Mouse (Mus musculus) neural tube, embryonic 11.5 days (tissue): ENCODE measurements around the gene Scgb1c1. TPM values are rescaled to one million over a fixed set of nuclear protein-coding genes. Genes with fewer than 3 reads are reported as not detected.

ENCODE experiments used
- ATAC-seq: fragments of 200-750 bp; cut with Nextera tagmentation; 2 replicates; pipeline ENCODE4 v1.8.0; 2017; ENCODE audit warnings: moderate number of reproducible peaks, mild to moderate bottlenecking, moderate TSS enrichment, moderate library complexity; ENCODE audit not compliant: insufficient read depth, low FRiP score, low TSS enrichment
- DNase-seq: peaks from one replicate; pipeline ENCODE4 v3.0.0-alpha.2; 2015; ENCODE audit warnings: low spot score
- H3K27ac ChIP-seq: fragments of 300-500 bp; sonication (generic); 2 replicates; pipeline ENCODE4 v1.5.1; 2014; ENCODE audit warnings: low read depth, mild to moderate bottlenecking, low read length
- H3K27me3 ChIP-seq: fragments of 300-500 bp; sonication (generic); 2 replicates; pipeline ENCODE4 v1.6.1; 2014; ENCODE audit warnings: mild to moderate bottlenecking, low read length, mixed read lengths; ENCODE audit not compliant: control insufficient read depth, insufficient read depth
- H3K36me3 ChIP-seq: fragments of 300-500 bp; sonication (generic); 2 replicates; pipeline ENCODE4 v1.6.1; 2014; ENCODE audit warnings: mild to moderate bottlenecking, low read length, moderate library complexity, mixed read lengths; ENCODE audit not compliant: control insufficient read depth, insufficient read depth
- H3K4me1 ChIP-seq: fragments of 300-500 bp; sonication (generic); 2 replicates; pipeline ENCODE4 v1.6.1; 2014; ENCODE audit warnings: low read length, mixed read lengths; ENCODE audit not compliant: control insufficient read depth, insufficient read depth
- H3K4me2 ChIP-seq: fragments of 300-500 bp; sonication (generic); 2 replicates; pipeline ENCODE4 v1.6.1; 2014; ENCODE audit warnings: low read depth, mild to moderate bottlenecking, moderate library complexity
- H3K4me3 ChIP-seq: fragments of 300-500 bp; sonication (generic); 2 replicates; pipeline ENCODE4 v1.5.1; 2014; ENCODE audit warnings: low read depth, low read length
- H3K9ac ChIP-seq: fragments of 300-500 bp; sonication (generic); 2 replicates; pipeline ENCODE4 v1.6.1; 2014; ENCODE audit warnings: mild to moderate bottlenecking, low read length
- H3K9me3 ChIP-seq: fragments of 300-500 bp; sonication (generic); 2 replicates; pipeline ENCODE4 v1.6.1; 2016; ENCODE audit warnings: low read length; ENCODE audit not compliant: control insufficient read depth
- WGBS: fragments of 180-500 bp; shearing (Covaris S2); extraction: QIAGEN DNeasy Blood & Tissue Kit; methylation state at CpG from one replicate; pipeline ENCODE4 v1.1.7; 2014; 5-methylcytosine and 5-hydroxymethylcytosine counted together
- polyA plus RNA-seq: library from polyadenylated mRNA; unstranded; fragments of >200 nt; fragmentation: Nextera tagmentation; extraction: Ambion mirVana; gene quantifications from 2 replicates; pipeline ENCODE4 v1.2.1, GENCODE M21; 2014

Scgb1c1 gene
- polyA plus RNA-seq, 1 experiment from 2014 or later, result not detected

DNA sequence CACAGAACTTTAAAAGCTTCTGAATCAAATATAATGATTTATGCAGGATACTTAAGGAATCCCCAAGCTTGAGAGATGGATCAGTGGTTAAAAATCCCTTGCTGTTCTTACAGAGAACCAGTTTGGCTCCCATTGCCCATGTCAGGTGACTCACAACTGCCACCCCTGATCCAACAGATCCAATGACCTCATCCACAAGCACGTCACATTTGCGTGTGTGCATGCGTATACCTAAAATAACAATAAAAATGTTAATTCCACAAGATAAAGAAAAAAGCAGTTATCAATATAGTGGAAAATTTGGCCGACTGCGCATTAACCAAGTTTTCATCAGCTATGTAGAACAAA lies 24.1 kb upstream of the Scgb1c1 start:
- H3K27ac ChIP-seq, result no peak overlapping the region
- ATAC-seq (peak; percentile 13; the same call in 1 of the 2 replicates), DNase-seq (peak; percentile 12)
- peak overlapping the region; percentile 53 for H3K4me3 ChIP-seq
- H3K4me2 ChIP-seq, result peak overlapping the region; percentile 73
- H3K36me3 ChIP-seq, result no peaks in the 10 kb centered on the region
- no peak overlapping the region for H3K9ac ChIP-seq
- 49% methylated on average over 5 of the region's 5 CpGs for WGBS
- no peaks in the 10 kb centered on the region for H3K27me3 ChIP-seq
- no peaks in the 10 kb centered on the region for H3K9me3 ChIP-seq
- H3K4me1 ChIP-seq, result no peaks in the 10 kb centered on the region

DNA sequence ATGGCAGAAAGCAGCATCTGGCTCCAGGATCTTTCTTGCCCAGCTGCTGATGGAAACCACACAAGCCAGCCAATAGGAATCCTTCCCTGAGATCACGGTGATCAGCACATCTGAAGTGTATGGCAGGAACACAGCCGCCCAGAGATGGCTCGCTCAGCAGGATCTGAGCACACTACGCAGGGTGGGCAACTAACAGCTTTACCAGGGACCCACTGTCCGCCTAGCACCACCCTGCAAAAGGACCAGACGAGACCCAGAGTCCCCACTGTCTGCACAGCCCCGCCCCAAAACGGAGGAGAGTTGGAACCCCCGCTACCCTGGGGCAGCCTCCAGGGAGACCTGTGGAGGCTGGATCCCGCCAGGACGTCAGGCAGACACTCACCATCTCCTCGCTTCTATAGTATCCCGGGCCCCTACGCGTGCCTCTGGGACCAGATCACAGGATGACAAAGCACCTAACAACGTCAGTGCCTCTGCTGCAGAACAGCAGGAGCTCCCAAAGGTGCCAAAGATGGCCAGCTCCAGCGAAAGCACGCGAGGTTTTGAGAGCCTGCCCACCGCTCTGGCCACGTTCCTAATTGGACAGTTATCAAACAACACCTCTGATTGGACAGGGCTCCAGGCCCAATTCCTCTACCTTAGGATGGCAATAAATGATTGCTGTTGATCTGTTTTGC lies 23.6 kb upstream of the Scgb1c1 start, which contains the start of gene Zfp941:
Gene Zfp941, minus strand, starts transcription at position 526 of the 677 bp plus-strand sequence.
- Histone ChIP-seq H3K9ac (peak within 1 kb of the TSS; percentile 63), H3K27me3 (no peaks in the 10 kb centered on the region), H3K4me3 (peak within 1 kb of the TSS; percentile 53), H3K27ac (no peak within 1 kb of the TSS), H3K4me1 (no peaks in the 10 kb centered on the region), H3K9me3 (no peaks in the 10 kb centered on the region), H3K36me3 (no peaks in the 10 kb centered on the region), H3K4me2 (peak within 1 kb of the TSS; percentile 73)
- 3% methylated on average over 21 of the region's 21 CpGs for WGBS
- ATAC-seq, result peak; percentile 81
- DNase-seq, result peak; percentile 71

DNA sequence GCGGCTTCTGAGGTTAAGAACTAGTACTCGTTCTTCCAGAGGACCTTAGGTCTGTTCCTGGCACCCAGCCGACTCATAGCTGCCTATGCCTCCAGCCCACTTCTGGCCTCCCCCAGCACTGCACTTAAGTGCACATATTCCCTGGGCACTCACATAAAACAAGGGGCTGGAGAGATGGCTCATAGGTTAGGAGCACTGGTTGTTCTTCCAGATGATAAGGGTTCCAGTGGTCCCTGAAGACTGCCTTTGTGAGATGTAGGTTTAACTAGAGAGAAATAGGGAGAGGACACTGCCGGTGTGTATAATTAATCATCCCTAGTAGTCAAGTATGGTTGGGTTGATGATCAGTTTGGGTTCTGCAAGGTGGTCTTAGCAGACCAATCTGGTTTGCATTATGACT lies 22.6 kb upstream of the Scgb1c1 start:
- WGBS, result 95% methylated on average over 4 of the region's 4 CpGs
- H3K27me3 ChIP-seq, result no peaks in the 10 kb centered on the region
- H3K4me3 ChIP-seq, result no peak overlapping the region
- H3K36me3 ChIP-seq, result no peaks in the 10 kb centered on the region
- H3K9me3 ChIP-seq, result no peaks in the 10 kb centered on the region
- H3K4me2 ChIP-seq, result no peak overlapping the region
- no peak for DNase-seq
- H3K4me1 ChIP-seq, result no peaks in the 10 kb centered on the region
- no peak overlapping the region for H3K9ac ChIP-seq
- ATAC-seq, result no peak
- no peak overlapping the region for H3K27ac ChIP-seq

DNA sequence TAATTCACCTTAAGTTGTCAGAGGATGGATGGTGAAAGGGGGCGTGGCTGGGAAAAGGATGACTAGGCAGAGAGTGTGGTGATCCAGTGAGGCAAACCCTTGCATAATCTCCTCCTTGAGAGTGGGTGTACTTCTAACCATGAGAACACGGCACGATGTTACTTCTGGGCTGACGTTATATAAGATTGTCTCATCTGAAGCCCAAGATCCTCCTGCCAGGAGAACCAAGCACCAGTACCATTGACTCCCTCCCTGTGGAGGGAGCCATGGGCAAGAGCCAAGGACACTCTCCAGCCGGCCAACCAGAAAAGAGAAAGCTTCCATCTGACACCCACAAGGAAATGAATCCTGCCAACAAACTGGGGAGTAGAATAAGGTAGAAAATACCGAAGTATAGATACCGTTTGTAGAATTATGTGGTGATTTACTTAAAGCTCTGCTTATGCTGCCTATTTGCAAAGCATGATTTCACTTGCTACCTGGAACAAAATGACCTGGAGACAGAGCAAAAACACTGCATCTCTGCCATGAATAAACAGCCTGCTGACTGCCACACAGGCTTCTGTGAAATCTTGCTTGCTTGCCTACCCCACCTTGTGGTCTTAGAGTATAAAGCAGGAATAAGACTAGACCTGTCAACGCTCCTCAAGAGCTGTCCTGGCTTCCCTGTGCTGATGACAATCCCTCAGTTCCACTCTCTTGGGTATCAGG lies 17.0 kb upstream of the Scgb1c1 start:
- H3K9ac ChIP-seq, result no peak overlapping the region
- H3K4me1 ChIP-seq, result no peaks in the 10 kb centered on the region
- no peaks in the 10 kb centered on the region for H3K36me3 ChIP-seq
- no peaks in the 10 kb centered on the region for H3K27me3 ChIP-seq
- no peaks in the 10 kb centered on the region for H3K9me3 ChIP-seq
- no peak overlapping the region for H3K4me2 ChIP-seq
- DNase-seq (peak; percentile 20), ATAC-seq (no peak)
- H3K27ac ChIP-seq, result no peak overlapping the region
- H3K4me3 ChIP-seq, result no peak overlapping the region
- WGBS, result 50% methylated on average over 8 of the region's 8 CpGs

DNA sequence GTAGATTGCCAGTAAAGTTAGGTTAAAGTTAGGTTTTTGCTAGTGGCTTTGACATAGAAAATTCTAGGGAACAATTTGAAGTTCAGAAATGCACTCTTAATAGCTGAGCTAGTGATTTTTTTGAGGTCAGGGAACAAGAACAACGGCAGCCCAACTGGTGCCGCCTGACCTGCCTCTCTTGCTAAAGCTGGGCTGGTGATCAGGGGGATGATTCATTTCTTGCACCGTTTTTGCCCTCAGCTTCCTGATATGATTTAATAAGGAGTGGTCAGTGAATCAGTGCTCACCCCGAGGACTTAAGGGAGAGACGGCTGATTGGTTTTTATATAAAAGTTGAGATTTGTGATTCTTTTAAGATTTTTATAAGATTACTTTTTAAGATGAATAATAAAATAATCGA lies 13.9 kb upstream of the Scgb1c1 start:
- no peak overlapping the region for H3K4me2 ChIP-seq
- H3K4me3 ChIP-seq, result no peak overlapping the region
- H3K36me3 ChIP-seq, result no peaks in the 10 kb centered on the region
- H3K27ac ChIP-seq, result no peak overlapping the region
- H3K4me1 ChIP-seq, result no peaks in the 10 kb centered on the region
- no peaks in the 10 kb centered on the region for H3K9me3 ChIP-seq
- no peak overlapping the region for H3K9ac ChIP-seq
- no peak for DNase-seq
- WGBS, result 75% methylated on average over 6 of the region's 6 CpGs
- no peaks in the 10 kb centered on the region for H3K27me3 ChIP-seq
- no peak for ATAC-seq

DNA sequence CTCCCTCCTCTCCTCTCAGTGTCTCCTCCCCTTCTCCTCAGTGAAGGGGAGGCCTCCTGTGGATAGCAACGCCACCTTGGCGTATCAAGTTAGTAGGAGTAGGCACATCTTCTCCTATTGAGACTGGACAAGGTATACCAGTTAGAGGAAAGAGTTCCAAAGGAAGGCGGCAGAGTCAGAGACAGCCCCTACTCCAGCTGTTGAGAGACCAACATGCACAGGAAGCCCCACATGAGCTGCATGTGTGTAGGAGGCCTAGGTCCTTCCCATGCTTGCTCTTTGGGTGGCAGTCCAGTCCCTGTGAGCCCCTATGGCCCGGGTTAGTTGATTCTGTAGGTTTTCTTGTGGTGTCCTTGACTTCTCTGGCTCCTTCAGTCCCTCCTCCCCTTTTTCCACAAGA lies 12.0 kb upstream of the Scgb1c1 start:
- ATAC-seq, result no peak

DNA sequence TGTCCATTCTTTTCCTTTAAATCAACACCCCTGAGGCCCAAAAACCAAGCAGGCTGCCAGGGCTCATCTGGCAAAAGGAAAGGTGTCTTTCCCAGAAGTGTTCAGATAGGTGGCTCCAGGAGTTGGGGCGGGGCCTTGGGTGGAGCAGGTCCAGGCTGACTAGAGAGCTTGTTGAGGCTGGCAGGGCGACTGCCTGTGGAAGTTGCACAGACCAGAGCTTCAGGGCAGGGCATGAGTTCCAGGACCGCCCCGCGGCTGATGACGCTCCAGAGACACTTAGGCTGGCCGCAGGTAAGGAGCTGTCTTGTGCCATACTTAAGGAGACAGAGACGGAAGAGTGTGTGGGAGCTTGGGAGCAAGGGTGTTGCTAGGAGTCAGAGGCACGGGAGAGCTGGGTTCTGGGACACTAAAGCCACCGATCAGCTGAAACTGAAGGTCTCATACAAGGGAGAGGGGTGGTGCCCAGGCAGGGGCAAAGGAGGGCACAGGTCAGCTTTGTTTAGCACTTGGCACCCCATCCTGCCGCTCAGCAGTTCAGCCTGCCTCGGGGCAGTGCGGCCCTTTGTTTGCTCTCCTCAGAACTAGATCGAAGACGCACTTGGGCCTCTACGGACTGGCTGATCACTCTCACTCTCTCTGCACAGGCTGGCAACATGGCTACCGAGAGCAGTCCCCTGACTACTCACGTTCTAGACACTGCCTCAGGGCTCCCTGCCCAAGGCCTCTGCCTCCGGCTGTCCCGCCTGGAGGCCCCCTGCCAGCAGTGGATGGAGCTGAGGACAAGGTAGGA lies 10.2 kb upstream of the Scgb1c1 start, which contains the start of gene Urah:
Gene Urah, plus strand, starts transcription at position 51 of the 790 bp plus-strand sequence.
- DNase-seq (no peak), ATAC-seq (no peak)
- Histone ChIP-seq H3K4me3 (no peak within 1 kb of the TSS), H3K27me3 (no peaks in the 10 kb centered on the region), H3K9me3 (no peaks in the 10 kb centered on the region), H3K9ac (no peak within 1 kb of the TSS), H3K4me2 (no peak within 1 kb of the TSS), H3K27ac (no peak within 1 kb of the TSS), H3K4me1 (no peaks in the 10 kb centered on the region), H3K36me3 (no peaks in the 10 kb centered on the region)
- 43% methylated on average over 20 of the region's 20 CpGs for WGBS

More for the DNA sequence above, 12.0 kb upstream of the Scgb1c1 start:
- no peaks in the 10 kb centered on the region for H3K27me3 ChIP-seq
- no peaks in the 10 kb centered on the region for H3K36me3 ChIP-seq
- WGBS, result 87% methylated on average over 4 of the region's 4 CpGs
- no peak overlapping the region for H3K4me2 ChIP-seq
- no peak overlapping the region for H3K9ac ChIP-seq
- no peak overlapping the region for H3K27ac ChIP-seq
- no peak overlapping the region for H3K4me3 ChIP-seq
- no peak for DNase-seq
- H3K9me3 ChIP-seq, result no peaks in the 10 kb centered on the region
- no peaks in the 10 kb centered on the region for H3K4me1 ChIP-seq

DNA sequence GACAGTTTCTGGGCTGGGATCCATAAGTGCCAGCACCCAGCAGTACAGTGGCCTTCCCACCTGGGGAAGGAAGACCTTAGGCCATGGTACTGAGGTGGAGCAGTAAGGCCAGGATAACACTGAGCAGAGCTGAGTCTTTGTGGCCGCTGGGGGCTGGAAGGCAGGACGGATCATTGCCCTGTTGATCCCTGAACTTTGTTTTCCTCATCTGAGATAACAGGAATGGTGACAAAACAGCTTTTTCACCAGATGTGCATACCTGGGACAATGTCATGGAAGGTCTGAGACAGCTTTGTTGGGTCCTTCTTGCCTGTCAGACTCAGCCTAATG lies 9.6 kb upstream of the Scgb1c1 start:
- Histone ChIP-seq H3K4me3 (no peak overlapping the region), H3K27me3 (0 out of 2 replicates have a peak, but pooled peaks cover 2% of the 10 kb centered on the region), H3K36me3 (no peaks in the 10 kb centered on the region), H3K4me1 (no peaks in the 10 kb centered on the region), H3K27ac (no peak overlapping the region), H3K4me2 (no peak overlapping the region), H3K9ac (no peak overlapping the region), H3K9me3 (no peaks in the 10 kb centered on the region)
- no peak for ATAC-seq
- DNase-seq, result no peak
- 74% methylated on average over 2 of the region's 2 CpGs for WGBS
